Mouse (Mus musculus) megakaryocyte progenitor cell, adult 5-6 weeks (primary cell): ENCODE results near the gene Pafah1b2. TPM values are rescaled to one million over a fixed set of nuclear protein-coding genes. Genes with fewer than 3 reads are reported as not detected.

ENCODE experiments used
- ATAC-seq: replicated peaks from 2 replicates; pipeline ENCODE4 v1.8.0; 2016; ENCODE audit warnings: mild to moderate bottlenecking, moderate TSS enrichment, inconsistent platforms; ENCODE audit not compliant: poor library complexity
- total RNA-seq, 2 experiments: library from RNA; stranded (forward) in 1 of 2; stranded (reverse) in 1 of 2; fragments of 157-497, 149-512 nt in 1 of 2; fragments of 200-1000 nt in 1 of 2; gene quantifications; 2 replicates each; pipeline versions ENCODE4 v1.2.3 to v1.2.4; 2015 to 2017

Pafah1b2 gene
- total RNA-seq (2015) (50.8 and 60.9 TPM in 2 replicates), total RNA-seq (2017) (111 and 112 TPM in 2 replicates)

DNA sequence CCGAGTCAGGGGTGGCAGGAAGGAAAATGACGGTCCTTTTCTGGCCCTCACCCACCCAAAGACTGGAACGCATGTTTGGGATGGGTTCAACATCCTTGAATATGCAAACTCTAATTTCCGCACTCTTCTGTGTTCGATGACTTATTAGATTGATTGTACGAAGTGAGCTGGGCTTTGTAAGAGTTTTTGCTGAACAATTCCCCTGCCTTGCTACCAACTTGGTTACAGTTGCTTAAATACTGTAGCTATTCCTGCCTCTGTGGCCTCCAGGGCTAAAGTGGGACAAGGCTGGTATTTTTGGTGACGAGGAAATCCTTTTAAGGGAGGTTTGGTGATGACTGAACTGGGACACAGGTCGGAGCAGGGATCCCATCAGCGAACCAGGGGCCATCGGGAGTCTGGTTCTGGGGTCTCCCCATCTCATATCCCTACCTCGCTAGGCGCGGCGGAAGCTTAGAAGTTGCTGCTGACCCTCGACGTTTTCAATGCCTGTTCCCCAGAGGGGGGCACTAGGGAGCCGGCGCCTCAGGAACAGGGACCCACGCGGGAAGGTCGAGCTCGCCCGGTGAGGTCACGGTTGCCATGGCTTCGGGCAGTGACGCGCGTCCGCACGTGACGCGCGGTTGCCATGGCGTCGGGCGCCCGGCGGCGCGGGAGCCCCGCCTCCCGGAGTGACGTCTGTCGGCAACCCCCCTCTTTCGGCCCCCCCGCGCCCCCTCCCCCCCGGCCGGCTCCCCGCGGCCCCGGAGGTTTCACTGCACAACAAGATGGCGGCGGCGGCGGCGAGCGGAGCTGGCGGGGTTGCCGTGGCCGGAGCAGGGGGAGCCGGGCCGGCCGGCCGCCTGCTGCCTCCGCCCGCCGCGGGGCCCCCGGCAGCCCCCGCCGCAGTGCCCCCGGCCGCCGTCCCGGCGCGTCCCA lies at the start of gene Pafah1b2, which contains the start of gene Sik3:
TSS of gene Pafah1b2 (minus strand) at position 600 of the 918 bp plus-strand sequence.
TSS of gene Sik3 (plus strand) at position 730 of the 918 bp plus-strand sequence.
- peak; percentile 63 for ATAC-seq

DNA sequence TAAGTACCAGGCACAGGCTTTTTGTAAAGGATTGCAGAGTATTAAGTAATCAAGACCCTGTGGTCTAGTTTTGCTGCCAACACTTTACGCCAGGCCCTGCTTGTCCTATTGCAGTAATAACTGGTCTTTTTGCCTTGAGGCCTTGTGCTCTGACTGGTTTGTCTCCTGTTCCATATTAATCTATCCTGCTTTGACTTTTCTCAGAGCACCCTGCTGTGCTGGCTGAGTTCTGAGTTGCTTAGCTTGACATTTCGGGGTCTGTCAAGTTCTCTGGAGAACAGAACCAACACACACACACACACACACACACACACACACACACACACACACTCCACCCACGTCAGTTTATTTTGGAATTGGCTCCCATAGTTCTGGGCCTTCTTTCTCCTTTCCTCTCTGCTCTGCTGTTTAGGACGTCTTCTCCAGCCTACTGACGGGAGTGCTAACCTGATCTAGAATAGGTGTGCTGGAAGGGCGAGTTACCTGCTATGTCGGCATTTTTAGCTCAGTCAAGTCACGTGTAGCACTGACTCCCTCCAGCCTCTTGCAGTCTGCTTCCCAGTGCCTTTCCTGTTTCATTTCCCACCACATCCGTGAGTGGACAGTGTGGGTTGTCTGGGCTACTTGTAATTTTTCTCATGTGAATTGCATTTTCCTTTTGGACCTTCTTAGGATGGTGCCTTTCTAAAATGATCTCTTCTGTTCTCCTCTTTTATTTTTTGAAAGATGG lies 49.4 kb upstream of the Pafah1b2 start:
- ATAC-seq, result peak; percentile 66

DNA sequence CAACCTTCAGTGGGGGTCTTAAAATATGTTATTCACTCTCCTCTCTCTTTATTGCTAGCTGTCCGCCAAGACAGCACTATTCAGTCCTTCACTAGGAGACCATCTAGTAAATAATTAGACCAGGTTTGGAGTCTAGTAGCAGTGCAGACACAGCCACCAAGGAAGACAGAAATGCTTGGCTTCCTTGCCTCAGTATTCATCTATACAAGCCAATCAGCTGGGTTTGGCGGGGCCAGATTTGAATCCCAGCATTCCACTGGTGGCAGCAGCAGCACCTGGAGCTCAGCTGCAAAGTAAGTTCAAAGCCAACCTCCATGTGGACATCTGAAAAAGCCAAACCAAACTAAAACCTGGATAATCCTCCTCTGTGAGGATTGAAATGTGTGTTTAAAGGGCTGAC lies 47.8 kb upstream of the Pafah1b2 start:
- ATAC-seq, result no peak

DNA sequence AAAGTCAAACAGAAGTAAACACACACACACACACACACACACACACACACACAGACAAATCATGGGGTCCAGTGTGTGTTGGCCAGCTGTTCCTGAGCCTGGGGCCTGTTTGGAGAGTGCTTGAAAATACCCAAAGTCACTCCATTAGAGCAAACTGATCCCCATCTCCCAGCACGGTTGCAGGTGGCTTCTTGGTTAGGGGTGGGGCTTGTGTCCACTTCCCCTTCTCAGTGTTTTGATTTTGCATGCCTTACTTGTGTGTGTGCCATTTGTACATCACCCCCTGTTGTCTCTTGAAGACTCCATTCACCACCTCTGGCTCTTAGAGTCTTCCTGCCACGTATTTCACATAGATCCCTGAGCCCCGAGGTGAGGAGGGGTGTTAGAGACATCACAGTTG lies 45.6 kb upstream of the Pafah1b2 start:
- ATAC-seq, result 0 out of 2 replicates have a peak, but pooled peaks have one; percentile 23

DNA sequence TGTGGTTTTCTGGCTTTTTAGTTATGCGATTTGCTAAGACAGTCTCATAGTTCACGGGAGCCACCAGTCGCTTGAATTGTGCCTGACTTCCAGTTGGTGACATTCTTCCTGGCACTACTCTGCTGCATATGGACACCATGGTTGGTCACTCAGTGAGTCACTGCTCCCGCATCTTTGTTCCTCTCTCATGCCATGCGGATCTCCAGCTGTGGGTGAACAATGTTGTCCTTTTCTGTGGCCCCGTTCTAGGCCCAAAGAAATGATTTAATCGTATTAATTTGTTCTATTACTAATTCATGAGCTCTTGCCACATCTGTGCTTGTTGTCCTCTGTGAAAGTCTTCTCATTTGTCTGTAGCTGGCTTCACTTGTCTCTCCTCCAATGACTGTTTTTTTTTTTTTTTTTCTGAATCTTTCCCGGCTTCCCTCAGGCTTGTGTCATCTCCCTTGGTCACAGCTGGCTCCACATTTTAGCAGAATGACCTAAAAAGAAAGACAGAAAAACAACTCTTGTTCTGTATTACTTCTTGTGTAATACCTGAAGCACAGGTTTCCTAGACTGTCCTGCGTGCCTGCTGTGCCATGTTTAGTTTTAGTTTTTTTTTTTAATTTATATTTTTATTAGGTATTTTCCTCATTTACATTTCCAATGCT lies 40.6 kb upstream of the Pafah1b2 start:
- no peak for ATAC-seq

DNA sequence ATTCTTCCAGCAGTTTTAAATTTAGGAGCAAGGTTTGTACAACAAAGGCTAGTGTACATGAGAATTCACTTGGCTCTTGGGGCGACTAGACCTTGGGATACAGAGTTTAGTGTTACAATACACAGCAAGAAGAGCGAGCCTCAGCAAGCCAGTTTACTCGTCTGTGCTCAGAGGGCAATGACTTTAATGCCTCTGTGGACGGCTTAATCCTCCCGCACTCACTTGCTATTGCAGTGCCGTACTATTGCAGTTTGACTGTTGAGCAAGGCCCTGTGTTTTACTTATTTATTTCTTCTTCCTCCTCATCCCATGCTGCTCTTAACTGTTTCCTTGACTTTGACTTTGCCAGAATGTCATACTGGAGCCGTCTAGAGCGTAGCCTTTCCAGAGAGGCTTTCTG lies 37.7 kb upstream of the Pafah1b2 start:
- ATAC-seq, result no peak

DNA sequence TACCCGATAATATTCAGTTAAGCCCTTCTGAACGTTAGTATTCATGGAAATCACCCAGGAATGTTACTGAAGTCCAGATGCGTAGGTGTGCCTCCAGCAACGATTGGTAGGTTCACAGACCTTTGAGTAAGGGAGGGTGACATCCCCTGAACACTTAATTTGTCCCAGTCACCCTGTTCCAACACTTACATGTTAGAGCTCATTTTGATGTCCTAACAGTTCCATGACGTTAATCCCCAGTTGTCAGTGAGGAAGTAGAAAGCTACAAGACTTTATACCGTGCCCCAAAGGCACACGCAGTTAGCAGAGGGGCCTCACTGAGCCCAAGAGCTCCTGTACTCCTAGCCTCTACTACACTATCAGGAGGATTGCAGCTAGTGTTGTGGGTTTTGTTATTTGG lies 37.0 kb upstream of the Pafah1b2 start:
- ATAC-seq, result peak; percentile 68

DNA sequence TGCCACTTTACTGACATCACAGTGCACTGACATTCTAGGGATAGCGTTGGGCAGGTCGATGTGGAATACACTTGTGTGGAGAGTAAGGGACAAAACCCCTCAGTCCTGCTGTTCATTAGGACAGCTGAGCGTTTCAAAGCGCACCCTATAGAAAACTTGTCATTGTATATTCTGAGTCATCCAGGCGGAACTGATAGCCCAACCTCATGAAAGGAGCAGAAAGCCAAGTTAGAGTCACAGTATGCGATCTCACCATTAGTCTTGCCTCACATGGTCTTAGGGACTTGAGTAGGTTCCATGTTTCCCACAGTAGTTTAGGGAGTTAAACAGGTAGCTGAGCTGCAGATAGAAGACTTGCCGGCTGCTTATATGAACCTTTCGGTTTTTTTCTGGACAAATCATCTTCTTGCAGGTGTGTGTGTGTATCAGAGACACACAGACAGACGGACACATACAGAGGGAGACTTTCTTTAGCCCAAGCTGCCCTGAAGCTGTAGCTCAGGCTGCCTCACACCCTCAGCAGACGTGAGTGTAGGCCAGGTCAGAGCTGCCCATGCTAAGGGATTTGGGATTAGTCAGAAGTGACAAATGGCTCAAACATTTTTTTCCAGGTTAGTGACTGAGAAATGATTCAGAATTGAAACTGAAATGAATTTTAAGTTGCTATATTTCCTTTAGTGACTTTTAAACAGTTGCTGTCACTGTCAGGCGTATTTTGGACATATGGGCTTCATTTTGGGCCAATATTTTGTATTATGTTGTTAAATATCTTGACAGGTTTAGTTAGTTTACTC lies 34.4 kb upstream of the Pafah1b2 start:
- no peak for ATAC-seq

DNA sequence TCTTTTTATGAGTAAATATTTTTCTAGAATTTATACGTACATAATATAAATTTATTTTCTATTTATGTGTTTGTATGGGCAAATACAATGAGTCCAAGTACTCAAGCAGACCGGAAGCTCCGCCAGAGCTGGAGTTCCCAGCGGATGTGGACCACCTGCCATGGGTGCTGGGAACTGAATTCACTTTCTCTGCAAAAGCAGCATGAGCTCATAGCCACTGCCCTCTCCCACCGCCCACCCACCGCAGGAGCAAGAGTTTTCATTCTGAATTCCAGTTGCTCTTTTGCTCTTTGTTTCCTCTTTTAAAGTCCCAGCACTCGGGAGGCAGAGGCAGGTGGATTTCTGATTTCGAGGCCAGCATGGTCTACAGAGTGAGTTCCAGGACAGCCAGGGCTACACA lies 31.1 kb upstream of the Pafah1b2 start:
- no peak for ATAC-seq

DNA sequence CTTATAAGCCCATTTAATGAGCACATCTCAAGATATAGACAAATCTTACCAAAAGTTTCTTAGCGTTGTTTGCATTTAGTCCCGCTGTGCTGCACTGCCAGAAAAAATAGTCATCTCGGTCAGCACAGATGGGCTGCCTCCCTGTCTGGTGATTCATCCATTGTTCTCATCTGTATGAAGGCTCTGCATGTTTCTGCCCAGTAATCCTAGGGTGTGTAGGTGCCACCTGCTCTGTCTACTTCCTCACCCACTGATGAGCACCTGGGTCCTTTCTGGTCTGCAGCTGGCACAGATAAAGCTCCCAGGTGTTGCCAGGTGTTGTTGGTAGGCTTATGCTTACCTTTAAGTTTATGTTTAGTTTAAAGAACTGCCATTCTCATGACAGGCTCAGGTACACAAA lies 29.9 kb upstream of the Pafah1b2 start:
- no peak for ATAC-seq

DNA sequence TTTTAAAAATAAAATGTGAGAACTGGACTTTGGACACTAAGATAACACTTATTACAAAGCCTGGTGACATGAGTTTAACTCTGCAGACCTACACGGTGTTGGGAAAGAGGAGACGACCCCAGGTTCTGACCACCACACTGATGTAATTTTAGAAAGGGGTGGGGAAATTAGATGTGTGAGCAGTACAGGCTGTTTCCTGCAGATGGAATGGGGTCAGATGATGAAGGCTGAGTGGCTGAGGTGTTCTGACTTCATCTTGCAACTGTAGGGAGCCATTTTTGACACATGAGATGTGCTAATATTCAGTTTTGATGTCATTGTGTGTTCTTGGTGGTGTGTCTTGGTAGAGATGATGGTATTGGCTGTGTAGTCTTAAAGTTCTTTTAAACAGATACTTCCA lies 28.7 kb upstream of the Pafah1b2 start:
- no peak for ATAC-seq

DNA sequence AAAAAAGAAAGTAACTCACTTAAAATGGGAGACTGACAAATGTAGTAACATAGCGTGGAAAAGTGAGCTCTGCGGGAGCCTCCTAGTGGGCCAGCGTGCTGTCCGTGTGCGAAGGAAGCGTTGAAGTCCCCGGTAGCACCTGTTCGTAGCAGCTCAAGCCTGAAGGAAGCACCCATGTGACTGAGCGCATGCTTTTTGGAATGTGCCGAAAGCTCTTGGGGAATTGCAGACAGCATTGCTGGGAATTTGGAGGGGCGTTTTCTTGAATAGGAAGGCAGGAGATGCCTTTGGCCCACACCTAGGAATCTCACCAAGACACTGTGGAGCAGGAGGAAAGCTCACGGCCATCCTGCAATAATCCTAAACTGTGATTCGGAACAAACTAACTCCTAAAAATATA lies 26.3 kb upstream of the Pafah1b2 start:
- no peak for ATAC-seq

DNA sequence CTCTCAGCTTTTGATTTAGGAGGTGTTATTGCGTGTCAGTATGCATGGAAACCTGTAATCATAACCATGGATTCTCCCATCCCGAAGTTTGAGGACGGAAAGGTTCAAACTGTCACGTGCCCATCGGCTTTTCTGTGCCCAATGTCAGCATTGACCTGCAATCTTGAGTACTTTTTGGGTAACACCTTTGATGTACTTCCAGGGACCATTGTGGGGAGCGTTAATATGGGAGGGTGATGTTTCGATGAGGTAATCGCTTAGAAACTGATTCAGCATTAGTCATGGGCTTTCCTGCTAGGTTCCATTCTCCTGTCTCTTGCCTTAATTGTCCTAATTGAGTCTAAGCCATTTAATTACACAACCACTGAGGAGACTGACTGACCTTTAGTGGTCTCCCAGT lies 24.4 kb upstream of the Pafah1b2 start:
- no peak for ATAC-seq

DNA sequence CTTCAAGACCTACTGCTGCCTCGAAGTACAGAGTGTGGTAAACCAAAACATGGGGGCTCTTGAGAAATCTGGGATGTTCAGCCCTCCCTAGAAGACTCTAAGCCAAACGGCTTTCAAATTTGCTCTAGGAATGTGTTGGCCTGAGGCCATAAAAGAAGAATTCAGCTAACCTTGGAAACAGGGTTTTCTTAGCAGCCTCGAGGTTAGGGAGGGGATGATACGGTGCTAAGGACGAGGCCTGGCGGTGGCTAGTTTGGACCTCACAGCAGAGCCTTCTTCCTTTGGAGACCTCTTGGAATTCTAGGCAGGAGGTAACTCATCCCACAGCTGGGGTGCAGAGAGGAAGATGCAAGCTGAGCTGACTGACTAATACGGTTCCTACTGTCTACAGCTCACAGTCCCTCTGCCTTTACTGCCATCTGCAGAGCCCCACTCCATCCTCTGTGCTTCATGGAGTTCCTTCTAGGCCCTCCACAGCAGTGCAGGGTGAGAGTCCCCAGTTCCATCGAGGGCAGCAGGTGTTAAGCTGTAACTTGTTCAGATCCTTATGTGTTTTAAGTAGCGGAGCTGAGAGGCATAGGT lies 22.9 kb upstream of the Pafah1b2 start:
- no peak for ATAC-seq

DNA sequence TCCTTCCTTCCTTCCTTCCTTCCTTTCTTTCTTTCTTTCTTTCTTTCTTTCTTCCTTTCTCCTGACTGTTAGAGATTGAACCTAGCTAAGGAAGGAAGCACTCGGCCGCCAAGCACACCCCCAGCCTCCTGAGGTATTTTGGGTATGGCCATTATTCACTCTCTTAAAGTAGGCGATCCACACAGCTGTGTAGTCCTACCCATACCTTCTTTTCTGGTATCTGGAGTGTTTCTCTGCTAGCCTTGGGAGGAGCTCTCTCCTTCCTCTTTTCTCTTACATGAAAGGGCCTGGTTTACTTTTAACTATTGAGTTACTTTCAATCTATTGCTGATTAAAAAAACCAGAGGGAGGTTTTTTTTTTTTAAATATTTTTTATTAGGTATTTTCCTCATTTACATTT lies 21.4 kb upstream of the Pafah1b2 start:
- peak; percentile 66 for ATAC-seq

DNA sequence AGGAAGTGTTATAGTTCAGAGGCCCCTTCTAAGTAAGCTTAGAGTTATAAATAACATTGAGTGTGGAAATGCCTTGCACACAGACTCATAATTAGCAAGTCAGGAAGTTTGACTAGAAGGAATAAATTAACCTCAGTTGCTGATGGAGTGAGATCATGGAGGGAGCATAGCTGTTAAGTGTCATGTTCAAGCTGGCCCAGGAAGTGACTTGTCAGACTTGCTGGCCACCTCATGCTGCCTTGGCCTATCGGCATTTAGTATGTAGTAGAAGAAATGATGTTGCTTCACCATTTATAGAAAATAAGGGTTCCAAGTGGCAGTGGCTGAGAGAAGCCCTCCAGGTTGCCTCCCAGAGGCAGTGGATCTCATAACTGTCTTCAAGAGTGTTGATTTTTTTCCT lies 20.6 kb upstream of the Pafah1b2 start:
- ATAC-seq, result no peak

DNA sequence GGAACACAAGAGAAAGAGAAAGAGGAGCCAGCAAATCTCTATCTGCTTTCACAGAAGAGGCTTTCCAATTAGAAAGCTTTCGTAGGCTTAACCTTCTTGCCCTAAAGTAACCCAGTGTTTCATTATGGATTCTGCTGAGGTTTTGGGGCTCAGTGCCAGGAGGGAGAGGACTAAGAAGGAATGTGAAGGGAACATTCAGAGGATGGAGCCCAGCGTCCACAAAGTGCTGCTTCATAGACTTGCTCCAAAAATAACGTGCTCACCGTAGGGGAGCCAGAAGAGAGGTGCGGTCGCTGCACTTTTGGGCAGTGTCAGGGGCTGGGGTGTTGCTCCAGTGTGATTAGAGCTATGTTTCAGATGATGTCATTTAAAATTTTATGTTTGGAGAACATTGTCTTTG lies 19.7 kb upstream of the Pafah1b2 start:
- no peak for ATAC-seq

DNA sequence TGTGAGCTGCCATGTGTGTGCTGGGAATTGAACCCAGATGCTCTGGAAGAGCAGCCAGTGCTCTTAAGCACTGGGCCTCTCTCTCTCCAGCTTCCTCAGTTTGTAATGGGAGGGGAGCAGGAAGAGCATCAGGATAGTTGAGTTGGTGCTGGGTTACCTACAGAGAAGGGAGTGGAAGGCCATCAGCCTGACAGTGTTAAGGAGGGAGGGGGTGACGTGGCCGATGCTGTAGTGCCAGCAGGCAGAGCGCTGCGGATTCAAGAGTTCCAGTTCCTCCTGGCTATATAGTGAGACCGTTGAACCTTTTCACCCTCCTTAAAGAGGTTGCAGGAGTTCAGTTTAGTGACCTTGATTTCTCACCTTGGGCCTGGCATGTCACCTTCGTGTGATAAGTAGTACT lies 18.5 kb upstream of the Pafah1b2 start:
- no peak for ATAC-seq

DNA sequence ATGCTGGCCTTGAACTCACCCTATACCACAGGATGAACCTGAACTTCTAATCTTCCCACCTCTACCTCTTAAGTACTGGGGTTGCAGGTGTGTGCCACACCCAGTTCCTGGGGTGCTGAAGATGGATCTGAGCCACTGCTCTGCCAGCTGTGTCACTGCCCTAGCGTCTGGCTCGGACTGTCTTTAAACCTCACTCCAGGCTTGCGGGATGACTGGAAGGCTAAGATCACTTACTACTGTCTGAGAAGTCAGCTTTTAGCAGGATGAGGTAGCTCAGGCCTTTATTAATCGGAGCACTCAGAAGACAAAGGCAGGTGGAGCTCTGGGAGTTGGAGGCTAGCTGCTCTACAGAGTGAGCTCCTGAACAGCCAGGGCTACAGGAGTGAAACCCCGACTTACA lies 17.7 kb upstream of the Pafah1b2 start:
- ATAC-seq, result no peak

DNA sequence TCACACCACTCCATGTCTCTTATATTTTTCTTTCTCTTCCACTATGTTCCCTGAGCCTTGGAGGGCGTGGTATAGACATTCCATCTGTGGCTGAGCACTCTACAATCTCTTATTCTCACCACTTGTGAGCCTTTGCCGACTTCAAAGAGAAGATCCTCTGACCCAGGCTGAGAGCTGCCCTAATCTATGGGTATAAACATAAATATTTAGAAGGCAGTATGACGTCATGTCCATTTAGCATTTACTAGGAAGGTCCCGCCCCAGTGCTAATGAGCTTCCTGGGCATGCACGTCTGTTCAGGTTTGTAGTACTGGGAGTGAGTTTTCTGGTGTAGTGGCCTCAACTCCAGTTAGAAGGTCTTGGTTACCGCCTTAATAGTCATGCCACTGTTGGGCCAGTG lies 17.0 kb upstream of the Pafah1b2 start:
- ATAC-seq, result no peak
